Mouse (Mus musculus) limb, embryonic 11.5 days (tissue): ENCODE measurements at regions not wholly inside any gene's neighbourhood (a gene's known extent, or its start where the extent isn't known, plus 50 kb on each side); places are given as distances from the start of the nearest gene placed in this dataset.
A peak's percentile ranks its signal among the peaks of the same experiment; 100 is the strongest.

Experiments used
- ATAC-seq: fragments of 200-750 bp; cut with Nextera tagmentation; 2 replicates; pipeline ENCODE4 v1.8.0; 2017; ENCODE audit warnings: low read depth; ENCODE audit not compliant: insufficient number of reproducible peaks, low FRiP score, low TSS enrichment
- DNase-seq: peaks from one replicate; pipeline ENCODE4 v3.0.0-alpha.2; 2015; ENCODE audit warnings: low spot score
- H3K27ac ChIP-seq: fragments of 300-500 bp; sonication (generic); replicated peaks from 2 replicates; pipeline ENCODE4 v1.5.1; 2014; ENCODE audit warnings: low read depth, mild to moderate bottlenecking, low read length
- H3K27me3 ChIP-seq: fragments of 300-500 bp; sonication (generic); 2 replicates; pipeline ENCODE4 v1.6.1; 2014; ENCODE audit warnings: mild to moderate bottlenecking, low read length, mixed read lengths; ENCODE audit not compliant: control insufficient read depth, insufficient read depth
- H3K36me3 ChIP-seq: fragments of 300-500 bp; sonication (generic); 2 replicates; pipeline ENCODE4 v1.6.1; 2014; ENCODE audit warnings: mild to moderate bottlenecking, low read length, moderate library complexity, mixed read lengths; ENCODE audit not compliant: control insufficient read depth, insufficient read depth
- H3K4me1 ChIP-seq: fragments of 300-500 bp; sonication (generic); 2 replicates; pipeline ENCODE4 v1.6.1; 2014; ENCODE audit warnings: low read length, mixed read lengths; ENCODE audit not compliant: control insufficient read depth, insufficient read depth
- H3K4me2 ChIP-seq: fragments of 300-500 bp; sonication (generic); 2 replicates; pipeline ENCODE4 v1.6.1; 2014; ENCODE audit warnings: low read depth, mild to moderate bottlenecking, moderate library complexity; ENCODE audit not compliant: severe bottlenecking
- H3K4me3 ChIP-seq: fragments of 300-500 bp; sonication (generic); 2 replicates; pipeline ENCODE4 v1.5.1; 2014; ENCODE audit warnings: low read depth, low read length
- H3K9ac ChIP-seq: fragments of 300-500 bp; sonication (generic); 2 replicates; pipeline ENCODE4 v1.6.1; 2014; ENCODE audit warnings: mild to moderate bottlenecking, low read length
- H3K9me3 ChIP-seq: fragments of 300-500 bp; sonication (generic); 2 replicates; pipeline ENCODE4 v1.6.1; 2016; ENCODE audit warnings: low read length; ENCODE audit not compliant: control insufficient read depth
- WGBS: fragments of 180-500 bp; shearing (Covaris S2); extraction: QIAGEN DNeasy Blood & Tissue Kit; methylation state at CpG from one replicate; pipeline ENCODE4 v1.1.7; 2014; 5-methylcytosine and 5-hydroxymethylcytosine counted together

- Histone ChIP-seq H3K27ac (no peak overlapping the region), H3K4me2 (no peak overlapping the region)
Measured at GRCm38 (mm10) chr15:52161089-52161442, 1723.6 kb upstream of the Gm7489 start.

DNA sequence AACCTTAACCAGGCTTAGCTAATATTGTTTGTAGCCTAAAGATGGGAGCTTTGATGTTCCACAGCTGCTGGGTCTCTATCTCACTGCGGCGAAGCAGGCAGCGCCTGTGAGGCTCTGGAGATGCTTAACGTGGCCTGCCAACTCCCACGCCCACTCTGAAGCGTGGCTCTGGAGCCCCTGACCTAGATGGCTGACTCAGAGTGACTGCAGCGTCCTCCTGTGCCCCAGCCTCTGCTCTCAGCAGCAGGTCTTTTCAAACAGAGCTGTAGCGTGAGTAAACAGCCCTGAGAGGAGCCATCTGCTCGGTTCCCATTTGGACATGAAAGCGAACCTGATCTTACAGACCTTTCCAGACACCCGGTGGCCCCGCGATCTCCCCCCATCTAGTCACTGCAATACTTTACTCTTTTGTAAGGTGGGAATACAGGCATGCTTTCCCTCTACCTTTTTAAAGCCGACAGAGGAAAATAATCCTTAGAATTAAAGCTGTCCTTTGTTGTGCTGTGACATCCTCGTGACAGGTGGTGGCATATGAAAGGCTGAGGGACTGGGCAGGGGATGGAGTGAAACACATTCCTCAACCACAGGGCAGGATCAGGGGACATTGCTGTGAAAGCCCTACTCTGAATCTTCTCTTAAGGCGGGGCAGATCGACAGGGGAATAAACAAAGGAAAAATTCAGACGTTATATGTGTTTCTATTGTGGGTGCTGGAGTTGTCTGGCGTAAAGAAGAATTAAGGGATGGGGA is 1723.0 kb upstream of the Gm7489 start:
- no peak overlapping the region for H3K27ac ChIP-seq
- no peaks in the 10 kb centered on the region for H3K36me3 ChIP-seq
- peak overlapping the region; percentile 12; the same call in 1 of the 2 replicates for H3K4me2 ChIP-seq
- ATAC-seq (peak; percentile 21; the same call in 1 of the 2 replicates), DNase-seq (peak; percentile 38)
- no peak overlapping the region for H3K4me3 ChIP-seq
- H3K9ac ChIP-seq: no peak overlapping the region
- H3K27me3 ChIP-seq: no peaks in the 10 kb centered on the region
- 16% methylated on average over 19 of the region's 19 CpGs for WGBS
- 0 out of 2 replicates have a peak, but pooled peaks cover 2% of the 10 kb centered on the region for H3K4me1 ChIP-seq
- H3K9me3 ChIP-seq: no peaks in the 10 kb centered on the region

More at GRCm38 (mm10) chr15:52161089-52161442, 1723.6 kb upstream of the Gm7489 start:
- ATAC-seq: no peak
- no peaks in the 10 kb centered on the region for H3K36me3 ChIP-seq
- H3K9ac ChIP-seq: no peak overlapping the region
- H3K9me3 ChIP-seq: no peaks in the 10 kb centered on the region
- WGBS: 7% methylated on average over 3 of the region's 3 CpGs
- 0 out of 2 replicates have a peak, but pooled peaks cover 2% of the 10 kb centered on the region for H3K4me1 ChIP-seq
- no peaks in the 10 kb centered on the region for H3K27me3 ChIP-seq
- H3K4me3 ChIP-seq: no peak overlapping the region
- peak; percentile 26 for DNase-seq

DNA sequence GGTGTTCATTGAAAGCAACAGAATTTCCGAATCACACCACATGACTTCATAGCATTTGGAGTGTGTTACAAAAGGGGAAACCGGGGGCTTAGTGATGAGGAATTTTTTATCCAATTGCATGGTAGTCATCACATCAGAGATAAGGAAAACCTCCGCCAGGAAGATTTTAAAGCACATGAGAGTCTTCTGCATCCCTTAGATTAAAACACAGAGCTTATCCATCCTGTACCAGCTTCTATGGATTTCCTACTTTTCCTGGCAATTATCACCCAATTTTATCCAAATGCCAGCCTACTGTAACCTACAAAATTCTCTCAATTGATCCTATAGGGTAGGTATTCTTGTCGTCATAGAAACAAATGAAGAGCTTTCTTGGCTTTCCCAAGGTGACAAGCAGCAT is 1718.6 kb upstream of the Gm7489 start:
- H3K36me3 ChIP-seq: no peaks in the 10 kb centered on the region
- H3K4me3 ChIP-seq: no peak overlapping the region
- no peak overlapping the region for H3K27ac ChIP-seq
- no peak overlapping the region for H3K4me2 ChIP-seq
- 0 out of 2 replicates have a peak, but pooled peaks cover 2% of the 10 kb centered on the region for H3K4me1 ChIP-seq
- DNase-seq (no peak), ATAC-seq (no peak)
- H3K27me3 ChIP-seq: no peaks in the 10 kb centered on the region
- 86% methylated on average over 4 of the region's 4 CpGs for WGBS
- H3K9ac ChIP-seq: no peak overlapping the region
- H3K9me3 ChIP-seq: no peaks in the 10 kb centered on the region

DNA sequence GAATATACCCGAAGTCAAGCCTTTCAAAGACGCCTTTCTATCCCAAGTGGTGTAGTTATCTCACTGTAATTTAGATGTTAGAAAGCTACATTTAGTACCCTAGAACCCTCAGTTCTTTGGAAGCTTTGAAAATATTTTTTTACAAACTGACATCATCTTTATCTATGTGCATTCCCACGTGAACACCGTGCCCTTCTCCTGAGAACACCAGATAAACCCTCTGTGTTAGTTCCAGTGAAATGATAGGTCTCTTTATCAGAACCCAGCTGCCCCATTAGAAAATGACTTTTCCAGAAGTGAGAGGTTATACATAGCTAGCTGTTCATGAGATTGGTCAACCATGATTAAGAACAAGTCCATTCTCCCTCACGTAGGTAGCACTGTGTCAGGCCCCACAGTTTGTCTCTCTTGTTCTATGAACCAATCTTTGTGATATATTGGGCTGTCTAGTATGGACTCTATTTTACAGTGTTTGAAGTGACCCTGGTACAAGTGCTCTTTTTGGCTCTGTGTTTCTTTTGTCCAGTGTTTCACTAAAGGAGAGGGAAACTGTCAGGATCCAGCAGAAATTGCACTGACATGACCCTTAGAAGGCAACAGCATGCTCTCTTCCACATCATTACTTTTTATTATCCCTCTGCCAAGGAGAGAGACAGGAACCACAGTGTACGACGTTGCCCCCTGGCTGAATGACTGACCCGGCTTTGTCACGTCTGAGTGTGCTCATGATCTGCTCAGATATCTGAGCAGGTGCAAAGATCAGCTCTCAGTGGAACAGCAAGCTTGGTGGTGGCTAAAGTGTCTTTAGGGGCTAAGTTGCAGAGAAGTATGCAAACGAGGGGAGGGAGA is 1717.9 kb upstream of the Gm7489 start:
- 74% methylated on average over 10 of the region's 10 CpGs for WGBS
- ATAC-seq: no peak

GRCm38 (mm10) chr15:52167811-52168210 is 1716.9 kb upstream of the Gm7489 start:
- WGBS: 86% methylated on average over 5 of the region's 5 CpGs
- no peaks in the 10 kb centered on the region for H3K27me3 ChIP-seq
- no peak overlapping the region for H3K4me3 ChIP-seq
- no peak for DNase-seq
- no peaks in the 10 kb centered on the region for H3K36me3 ChIP-seq
- H3K9me3 ChIP-seq: no peaks in the 10 kb centered on the region
- no peak overlapping the region for H3K4me2 ChIP-seq
- no peak overlapping the region for H3K9ac ChIP-seq
- no peaks in the 10 kb centered on the region for H3K4me1 ChIP-seq
- H3K27ac ChIP-seq: no peak overlapping the region
- ATAC-seq: no peak

More for the DNA sequence above, 1717.9 kb upstream of the Gm7489 start:
- DNase-seq: no peak
- Histone ChIP-seq H3K9me3 (no peaks in the 10 kb centered on the region), H3K27me3 (no peaks in the 10 kb centered on the region), H3K9ac (no peak overlapping the region), H3K4me2 (no peak overlapping the region), H3K4me3 (no peak overlapping the region), H3K36me3 (no peaks in the 10 kb centered on the region), H3K4me1 (no peaks in the 10 kb centered on the region), H3K27ac (no peak overlapping the region)

DNA sequence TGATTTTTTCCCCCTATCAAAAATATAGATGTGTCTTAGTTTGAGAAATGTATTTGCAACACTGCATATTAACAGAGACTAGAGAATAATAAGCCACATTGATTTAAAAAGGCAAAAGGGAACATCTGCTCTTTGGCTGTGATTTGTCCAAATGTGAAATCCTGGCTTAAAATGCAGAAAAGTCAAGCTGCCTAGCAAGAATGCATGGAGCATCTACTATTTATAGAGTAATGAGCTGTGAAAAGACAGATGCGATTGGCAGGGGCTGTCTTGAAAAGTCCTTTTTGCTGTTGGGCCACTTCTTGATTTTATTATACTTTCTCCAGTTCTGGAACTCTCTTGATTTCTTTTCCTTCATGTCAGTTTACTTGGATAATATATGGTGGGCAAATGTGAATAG is 1707.8 kb upstream of the Gm7489 start:
- no peaks in the 10 kb centered on the region for H3K27me3 ChIP-seq
- no peak overlapping the region for H3K27ac ChIP-seq
- no peaks in the 10 kb centered on the region for H3K9me3 ChIP-seq
- no peak overlapping the region for H3K4me3 ChIP-seq
- H3K4me1 ChIP-seq: no peaks in the 10 kb centered on the region
- no peak for DNase-seq
- 98% methylated on average over 1 of the region's 1 CpGs for whole genome bisulfite sequencing
- H3K4me2 ChIP-seq: no peak overlapping the region
- no peak overlapping the region for H3K9ac ChIP-seq
- H3K36me3 ChIP-seq: no peaks in the 10 kb centered on the region
- no peak for ATAC-seq

DNA sequence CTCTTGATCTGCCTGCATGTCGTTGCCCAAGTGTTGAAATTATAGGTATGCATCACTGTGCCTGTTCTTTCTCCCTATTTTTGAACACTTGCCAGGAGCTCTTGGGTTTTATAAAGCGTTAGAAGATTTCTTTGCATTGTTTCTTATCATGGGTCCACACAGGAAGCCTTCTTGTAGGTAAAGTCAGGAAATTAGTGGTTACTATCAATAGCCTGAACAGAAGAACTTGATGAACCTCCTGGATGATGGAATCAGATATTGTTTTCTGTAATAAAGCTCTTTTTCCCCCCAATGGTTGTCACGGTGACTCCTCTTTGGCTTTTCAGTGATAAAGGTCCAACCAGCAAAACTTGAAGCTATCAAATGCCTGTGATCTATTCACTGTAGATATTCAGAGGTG is 1706.0 kb upstream of the Gm7489 start:
- no peak for DNase-seq
- WGBS: 83% methylated on average over 3 of the region's 3 CpGs
- ATAC-seq: no peak

GRCm38 (mm10) chr15:52179379-52179778 is 1705.3 kb upstream of the Gm7489 start:
- H3K4me2 ChIP-seq: no peak overlapping the region
- H3K9me3 ChIP-seq: no peaks in the 10 kb centered on the region
- no peaks in the 10 kb centered on the region for H3K36me3 ChIP-seq
- ATAC-seq: no peak
- H3K4me1 ChIP-seq: no peaks in the 10 kb centered on the region
- H3K27me3 ChIP-seq: no peaks in the 10 kb centered on the region
- H3K4me3 ChIP-seq: no peak overlapping the region
- no peak overlapping the region for H3K9ac ChIP-seq
- DNase-seq: no peak
- no peak overlapping the region for H3K27ac ChIP-seq

More for the DNA sequence above, 1706.0 kb upstream of the Gm7489 start:
- no peaks in the 10 kb centered on the region for H3K27me3 ChIP-seq
- no peak overlapping the region for H3K27ac ChIP-seq
- no peak overlapping the region for H3K4me2 ChIP-seq
- H3K9me3 ChIP-seq: no peaks in the 10 kb centered on the region
- H3K9ac ChIP-seq: no peak overlapping the region
- no peak overlapping the region for H3K4me3 ChIP-seq
- no peaks in the 10 kb centered on the region for H3K36me3 ChIP-seq
- H3K4me1 ChIP-seq: no peaks in the 10 kb centered on the region
